Mouse (Mus musculus) neural tube, embryonic 15.5 days (tissue): ENCODE data around the gene Nsun2. TPM values are rescaled to one million over a fixed set of nuclear protein-coding genes. Genes with fewer than 3 reads are reported as not detected.

Experiments used
- ATAC-seq: fragments of 200-750 bp; cut with Nextera tagmentation; 2 replicates; pipeline ENCODE4 v1.8.0; 2017; ENCODE audit warnings: mild to moderate bottlenecking, moderate TSS enrichment, moderate library complexity; ENCODE audit not compliant: low FRiP score
- H3K27ac ChIP-seq: fragments of 300-500 bp; sonication (generic); replicated peaks from 2 replicates; pipeline ENCODE4 v1.5.1; 2015; ENCODE audit warnings: mild to moderate bottlenecking, inconsistent platforms
- H3K27me3 ChIP-seq: fragments of 300-500 bp; sonication (generic); replicated peaks from 2 replicates; pipeline ENCODE4 v1.6.1; 2015; ENCODE audit warnings: inconsistent platforms
- H3K36me3 ChIP-seq: fragments of 300-500 bp; sonication (generic); 2 replicates; pipeline ENCODE4 v1.6.1; 2015; ENCODE audit warnings: inconsistent platforms
- H3K4me1 ChIP-seq: fragments of 300-500 bp; sonication (generic); 2 replicates; pipeline ENCODE4 v1.6.1; 2015; ENCODE audit warnings: inconsistent platforms
- H3K4me2 ChIP-seq: fragments of 300-500 bp; sonication (generic); 2 replicates; pipeline ENCODE4 v1.6.1; 2015; ENCODE audit warnings: inconsistent platforms, mild to moderate bottlenecking, moderate library complexity
- H3K4me3 ChIP-seq: fragments of 300-500 bp; sonication (generic); replicated peaks from 2 replicates; pipeline ENCODE4 v1.5.1; 2015; ENCODE audit warnings: mild to moderate bottlenecking, inconsistent platforms
- H3K9ac ChIP-seq: fragments of 300-500 bp; sonication (generic); replicated peaks from 2 replicates; pipeline ENCODE4 v1.6.1; 2015; ENCODE audit warnings: mild to moderate bottlenecking, inconsistent platforms
- H3K9me3 ChIP-seq: fragments of 300-500 bp; sonication (generic); replicated peaks from 2 replicates; pipeline ENCODE4 v1.6.1; 2016; ENCODE audit warnings: inconsistent platforms
- WGBS: fragments of 180-500 bp; shearing (Covaris S2); methylation state at CpG from one replicate; pipeline ENCODE4 v1.1.7; 2015; ENCODE audit warnings: mixed read lengths; 5-methylcytosine and 5-hydroxymethylcytosine counted together
- polyA plus RNA-seq: library from polyadenylated mRNA; unstranded; fragments of >200 nt; fragmentation: Nextera tagmentation; extraction: Ambion mirVana; gene quantifications from 2 replicates; pipeline ENCODE4 v1.2.1, GENCODE M21; 2015

Gene Nsun2
- 74.6 and 92.6 TPM in 2 replicates for polyA plus RNA-seq

- no peaks in the 10 kb centered on the region for H3K36me3 ChIP-seq
- no peaks in the 10 kb centered on the region for H3K9me3 ChIP-seq
- H3K27ac ChIP-seq, result peak within 1 kb of the TSS; percentile 91
- peak; percentile 15 for ATAC-seq
- WGBS, result under 1% methylated on average over 96 of the region's 155 CpGs
- peak within 1 kb of the TSS; percentile 79 for H3K9ac ChIP-seq
- H3K4me2 ChIP-seq, result peak within 1 kb of the TSS; percentile 92
- no peaks in the 10 kb centered on the region for H3K27me3 ChIP-seq
- peaks cover 50% of the 10 kb centered on the region for H3K4me1 ChIP-seq
- peak within 1 kb of the TSS; percentile 79 for H3K4me3 ChIP-seq
These were observed at the start of gene Nsun2 for GRCm38 (mm10) chr13:69533405-69534333. Gene Nsun2, plus strand, starts transcription at chr13:69533746.

- Histone ChIP-seq H3K9me3 (no peaks in the 10 kb centered on the region), H3K36me3 (no peaks in the 10 kb centered on the region), H3K4me1 (peaks cover 36% of the 10 kb centered on the region), H3K4me2 (no peak overlapping the region), H3K27me3 (peaks cover 33% of the 10 kb centered on the region), H3K4me3 (no peak overlapping the region), H3K9ac (no peak overlapping the region), H3K27ac (no peak overlapping the region)
- ATAC-seq, result peak; percentile 26; the same call in 1 of the 2 replicates
- 16% methylated on average over 6 of the region's 6 CpGs for WGBS
These were observed 48.2 kb upstream of the Nsun2 start for GRCm38 (mm10) chr13:69485326-69485725.

GRCm38 (mm10) chr13:69485833-69486232, 47.7 kb upstream of the Nsun2 start:
- H3K4me1 ChIP-seq, result peaks cover 33% of the 10 kb centered on the region
- no peak overlapping the region for H3K4me3 ChIP-seq
- H3K27me3 ChIP-seq, result peaks cover 33% of the 10 kb centered on the region
- no peak overlapping the region for H3K4me2 ChIP-seq
- no peak overlapping the region for H3K27ac ChIP-seq
- no peaks in the 10 kb centered on the region for H3K9me3 ChIP-seq
- WGBS, result 78% methylated on average over 7 of the region's 7 CpGs
- ATAC-seq, result no peak
- no peaks in the 10 kb centered on the region for H3K36me3 ChIP-seq
- H3K9ac ChIP-seq, result no peak overlapping the region

GRCm38 (mm10) chr13:69487108-69487507, 46.4 kb upstream of the Nsun2 start:
- H3K9me3 ChIP-seq, result no peaks in the 10 kb centered on the region
- peak overlapping the region; percentile 57 for H3K4me2 ChIP-seq
- WGBS, result 89% methylated on average over 7 of the region's 7 CpGs
- H3K4me1 ChIP-seq, result peaks cover 20% of the 10 kb centered on the region
- peaks cover 33% of the 10 kb centered on the region for H3K27me3 ChIP-seq
- H3K4me3 ChIP-seq, result no peak overlapping the region
- no peak overlapping the region for H3K27ac ChIP-seq
- no peak for ATAC-seq
- no peak overlapping the region for H3K9ac ChIP-seq
- no peaks in the 10 kb centered on the region for H3K36me3 ChIP-seq

- 3% methylated on average over 26 of the region's 26 CpGs for WGBS
These were observed 45.8 kb upstream of the Nsun2 start for GRCm38 (mm10) chr13:69487611-69488275.

GRCm38 (mm10) chr13:69488565-69489255, 44.8 kb upstream of the Nsun2 start:
- Histone ChIP-seq H3K9me3 (no peaks in the 10 kb centered on the region), H3K4me2 (peak overlapping the region; percentile 57), H3K36me3 (no peaks in the 10 kb centered on the region), H3K27me3 (peaks cover 27% of the 10 kb centered on the region), H3K9ac (0 out of 2 replicates have a peak overlapping the region, but pooled peaks have one; percentile 7), H3K4me3 (no peak overlapping the region), H3K4me1 (peaks cover 13% of the 10 kb centered on the region), H3K27ac (no peak overlapping the region)
- ATAC-seq, result no peak
- 48% methylated on average over 13 of the region's 13 CpGs for WGBS

More at GRCm38 (mm10) chr13:69487611-69488275, 45.8 kb upstream of the Nsun2 start:
- Histone ChIP-seq H3K4me2 (peak overlapping the region; percentile 57), H3K9ac (0 out of 2 replicates have a peak overlapping the region, but pooled peaks have one; percentile 7), H3K27ac (no peak overlapping the region), H3K4me3 (peak overlapping the region; percentile 26), H3K4me1 (peaks cover 14% of the 10 kb centered on the region), H3K27me3 (peaks cover 33% of the 10 kb centered on the region), H3K9me3 (no peaks in the 10 kb centered on the region), H3K36me3 (no peaks in the 10 kb centered on the region)
- 0 out of 2 replicates have a peak, but pooled peaks have one; percentile 39 for ATAC-seq

GRCm38 (mm10) chr13:69489777-69490176, 43.8 kb upstream of the Nsun2 start:
- H3K4me1 ChIP-seq, result peaks cover 13% of the 10 kb centered on the region
- no peak for ATAC-seq
- no peaks in the 10 kb centered on the region for H3K9me3 ChIP-seq
- no peak overlapping the region for H3K4me2 ChIP-seq
- no peaks in the 10 kb centered on the region for H3K36me3 ChIP-seq
- no peak overlapping the region for H3K27ac ChIP-seq
- no peak overlapping the region for H3K4me3 ChIP-seq
- H3K9ac ChIP-seq, result no peak overlapping the region
- 86% methylated on average over 9 of the region's 9 CpGs for WGBS
- H3K27me3 ChIP-seq, result peaks cover 22% of the 10 kb centered on the region

- no peaks in the 10 kb centered on the region for H3K9me3 ChIP-seq
- no peak overlapping the region for H3K4me3 ChIP-seq
- no peak overlapping the region for H3K9ac ChIP-seq
- no peak for ATAC-seq
- WGBS, result 27% methylated on average over 7 of the region's 7 CpGs
- H3K27me3 ChIP-seq, result peaks cover 19% of the 10 kb centered on the region
- H3K4me2 ChIP-seq, result no peak overlapping the region
- H3K36me3 ChIP-seq, result peaks cover 19% of the 10 kb centered on the region
- no peak overlapping the region for H3K27ac ChIP-seq
- H3K4me1 ChIP-seq, result peaks cover 7% of the 10 kb centered on the region
These were observed 40.6 kb upstream of the Nsun2 start for GRCm38 (mm10) chr13:69492876-69493463.

GRCm38 (mm10) chr13:69498276-69498675, 35.3 kb upstream of the Nsun2 start:
- H3K27me3 ChIP-seq, result no peaks in the 10 kb centered on the region
- no peak for ATAC-seq
- H3K9ac ChIP-seq, result no peak overlapping the region
- H3K36me3 ChIP-seq, result peaks cover 69% of the 10 kb centered on the region
- H3K9me3 ChIP-seq, result no peaks in the 10 kb centered on the region
- no peak overlapping the region for H3K4me2 ChIP-seq
- H3K4me3 ChIP-seq, result no peak overlapping the region
- H3K4me1 ChIP-seq, result no peaks in the 10 kb centered on the region
- 86% methylated on average over 5 of the region's 5 CpGs for WGBS
- H3K27ac ChIP-seq, result no peak overlapping the region

GRCm38 (mm10) chr13:69502157-69502750, 31.3 kb upstream of the Nsun2 start:
- H3K4me2 ChIP-seq, result no peak overlapping the region
- 93% methylated on average over 14 of the region's 14 CpGs for WGBS
- H3K4me3 ChIP-seq, result no peak overlapping the region
- no peaks in the 10 kb centered on the region for H3K9me3 ChIP-seq
- peaks cover 91% of the 10 kb centered on the region for H3K36me3 ChIP-seq
- no peak for ATAC-seq
- H3K27me3 ChIP-seq, result no peaks in the 10 kb centered on the region
- no peaks in the 10 kb centered on the region for H3K4me1 ChIP-seq
- no peak overlapping the region for H3K9ac ChIP-seq
- no peak overlapping the region for H3K27ac ChIP-seq

- ATAC-seq, result no peak
- Histone ChIP-seq H3K27me3 (no peaks in the 10 kb centered on the region), H3K36me3 (peaks cover 91% of the 10 kb centered on the region), H3K9me3 (no peaks in the 10 kb centered on the region), H3K4me2 (no peak overlapping the region), H3K27ac (no peak overlapping the region), H3K4me1 (no peaks in the 10 kb centered on the region), H3K9ac (no peak overlapping the region), H3K4me3 (no peak overlapping the region)
- WGBS, result 94% methylated on average over 5 of the region's 5 CpGs
These were observed 30.7 kb upstream of the Nsun2 start for GRCm38 (mm10) chr13:69502863-69503262.
